Mouse (Mus musculus) R1 (cell line): ENCODE measurements around the gene Cdc34.
A peak's percentile ranks its signal among the peaks of the same experiment; 100 is the strongest.

Experiments
- DNase-seq: peaks from one replicate; pipeline ENCODE4 v3.0.0-alpha.2; 2018; ENCODE audit warnings: low read depth, low spot score

Cdc34 gene

DNA sequence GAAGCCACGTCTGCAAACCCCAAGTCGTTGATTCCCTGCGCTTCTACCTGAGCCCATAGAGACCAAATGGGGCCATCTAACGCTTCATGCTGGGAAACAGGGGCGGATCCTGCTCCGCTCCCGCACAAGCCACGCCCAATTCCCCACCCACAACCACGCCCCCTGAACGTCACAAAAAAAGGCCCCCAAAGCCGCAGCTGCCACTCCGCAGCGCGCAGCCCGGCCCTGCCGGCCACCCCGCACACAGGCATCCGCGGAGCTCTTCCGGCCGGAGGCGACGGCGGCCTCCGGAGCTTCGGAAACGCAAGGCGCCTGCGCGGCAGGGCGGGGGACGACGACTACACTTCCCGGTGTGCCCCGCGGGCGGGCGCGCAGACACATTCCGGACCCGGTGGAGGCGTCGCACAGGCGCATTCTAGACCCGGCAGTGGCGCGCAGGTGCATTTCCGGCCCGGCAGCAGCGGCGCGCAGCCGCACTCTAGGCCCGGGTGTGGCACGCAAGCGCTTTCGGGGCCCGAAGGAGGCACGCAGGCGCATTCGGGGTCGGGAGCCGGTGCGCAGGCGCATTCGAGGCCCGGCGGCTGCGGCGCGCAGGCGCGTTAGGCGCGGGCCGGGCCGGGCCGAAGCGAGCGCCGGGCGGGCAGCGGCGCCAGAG lies at the start of gene Cdc34:
TSS of gene Cdc34 (plus strand) at position 605 of the 655 bp plus-strand sequence.
- DNase-seq, result peak; percentile 98

DNA sequence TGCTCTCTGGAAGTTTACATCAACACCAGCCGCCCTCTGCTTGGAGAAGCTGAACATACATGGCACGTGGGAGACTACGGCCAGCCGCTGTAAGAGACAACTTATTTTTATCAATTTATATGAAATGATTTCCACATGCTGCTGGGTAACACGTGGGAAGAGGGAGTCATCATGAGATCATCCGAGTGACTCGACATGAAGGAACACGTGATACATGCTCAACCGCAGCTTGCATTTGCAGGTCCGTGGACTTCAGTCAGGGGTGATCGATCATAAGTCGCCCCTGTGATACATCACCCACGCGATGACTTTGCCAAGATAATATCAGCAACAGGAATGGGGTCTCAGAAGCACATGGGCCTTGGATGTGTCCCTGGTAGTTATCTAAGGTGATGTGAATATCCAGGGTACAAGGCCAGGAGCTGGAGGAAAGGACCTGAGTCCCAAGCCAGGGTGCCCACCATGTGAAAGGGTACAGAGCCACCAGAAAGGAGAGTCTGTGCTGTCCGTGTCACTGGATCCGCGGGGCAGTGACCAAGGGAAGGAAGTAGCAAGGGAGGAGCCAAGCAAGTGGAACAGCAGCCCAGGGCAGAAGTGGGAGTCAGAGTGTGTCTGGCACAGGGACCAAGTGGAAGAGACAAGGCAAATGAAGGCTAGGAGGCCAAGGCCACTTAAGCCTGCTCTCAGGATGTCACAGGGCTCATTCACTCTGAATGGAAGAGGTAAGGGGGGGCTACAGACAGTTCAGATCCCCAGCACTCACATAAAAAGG lies 48.8 kb upstream of the Cdc34 start:
- DNase-seq, result no peak

DNA sequence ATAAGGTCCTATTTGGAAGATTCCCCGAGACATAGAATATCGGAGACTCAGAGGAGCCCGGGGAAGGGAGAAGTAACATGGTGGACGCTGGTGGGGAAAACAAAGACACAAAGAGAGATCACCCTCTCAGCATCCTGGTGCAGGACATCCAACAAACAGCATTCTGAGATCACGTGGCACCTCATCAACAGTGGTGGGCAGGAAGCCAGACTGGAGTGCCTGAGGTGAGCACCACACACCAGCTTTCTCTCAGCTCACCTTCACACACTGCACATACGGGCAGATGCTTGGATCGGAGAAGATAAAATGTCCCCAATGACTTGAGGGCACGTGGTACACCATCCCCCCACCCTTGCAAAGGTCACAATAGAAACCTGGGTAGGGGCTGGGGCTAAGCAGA lies 45.7 kb upstream of the Cdc34 start:
- DNase-seq, result no peak

- peak; percentile 88 for DNase-seq
Measured at GRCm38 (mm10) chr10:79637128-79638110, 44.6 kb upstream of the Cdc34 start, which contains the start of gene Shc2. Shc2 (minus strand) TSS chr10:79637918.

DNA sequence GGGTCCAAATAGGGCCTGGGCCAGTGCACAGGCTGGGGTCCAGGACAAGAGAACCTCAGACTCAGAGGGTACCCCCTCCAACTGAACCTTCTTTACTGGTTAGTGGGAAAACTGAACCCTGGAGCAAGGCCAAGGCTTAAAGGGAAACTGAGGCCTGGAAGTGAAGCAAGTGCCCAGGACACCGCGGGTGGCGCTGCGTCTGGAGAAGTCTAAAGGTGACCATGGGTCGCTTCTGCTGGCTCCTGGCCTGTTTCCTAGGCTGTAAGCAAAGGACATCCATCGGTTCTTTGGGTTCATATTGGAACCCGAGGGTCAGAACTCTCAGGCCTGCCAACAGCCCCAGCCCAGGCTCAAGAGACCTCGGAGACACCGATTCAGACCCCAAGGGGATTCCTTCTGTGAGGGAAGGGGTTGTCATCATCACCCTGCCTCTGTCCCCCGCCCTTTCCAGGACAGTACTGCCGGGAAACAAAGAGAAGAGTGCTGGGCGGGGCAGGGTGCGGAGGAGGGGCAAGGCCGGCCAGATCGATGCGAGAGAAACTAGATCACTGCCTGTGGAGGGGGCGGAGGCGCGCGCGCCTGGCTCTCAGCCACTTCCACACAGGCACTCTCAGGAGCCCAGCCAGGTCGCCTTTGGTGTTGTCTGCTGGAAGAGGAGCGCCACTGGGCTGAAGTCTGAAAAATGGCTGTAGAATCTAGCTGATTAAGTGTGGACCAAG lies 43.4 kb upstream of the Cdc34 start:
- DNase-seq, result peak; percentile 86

DNA sequence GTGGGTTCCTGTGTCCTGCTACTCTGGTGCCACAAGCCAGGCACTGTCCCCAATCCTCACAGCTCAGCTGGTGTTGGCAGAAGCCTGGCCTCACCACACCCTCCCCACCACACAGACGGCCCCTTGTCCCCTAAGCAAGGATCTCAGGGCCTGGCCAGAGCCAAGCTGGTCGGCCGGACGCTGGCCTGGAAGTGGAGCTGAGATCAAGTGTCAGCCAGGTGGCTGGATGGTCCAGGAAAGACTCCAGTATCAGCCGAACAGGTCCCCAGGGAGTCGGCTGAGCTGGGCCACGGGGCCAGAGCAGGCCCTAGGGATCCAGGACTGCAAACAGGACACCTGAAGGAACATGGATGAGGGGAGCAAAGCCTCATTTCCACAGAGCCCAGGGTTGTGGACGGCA lies 36.3 kb upstream of the Cdc34 start, which contains the start of gene Odf3l2:
TSS of gene Odf3l2 (minus strand) at position 28 of the 400 bp plus-strand sequence.
- DNase-seq, result no peak

GRCm38 (mm10) chr10:79649070-79649751 lies 32.8 kb upstream of the Cdc34 start:
- DNase-seq, result peak; percentile 76

- no peak for DNase-seq
Measured at GRCm38 (mm10) chr10:79652789-79653188, 29.2 kb upstream of the Cdc34 start.

DNA sequence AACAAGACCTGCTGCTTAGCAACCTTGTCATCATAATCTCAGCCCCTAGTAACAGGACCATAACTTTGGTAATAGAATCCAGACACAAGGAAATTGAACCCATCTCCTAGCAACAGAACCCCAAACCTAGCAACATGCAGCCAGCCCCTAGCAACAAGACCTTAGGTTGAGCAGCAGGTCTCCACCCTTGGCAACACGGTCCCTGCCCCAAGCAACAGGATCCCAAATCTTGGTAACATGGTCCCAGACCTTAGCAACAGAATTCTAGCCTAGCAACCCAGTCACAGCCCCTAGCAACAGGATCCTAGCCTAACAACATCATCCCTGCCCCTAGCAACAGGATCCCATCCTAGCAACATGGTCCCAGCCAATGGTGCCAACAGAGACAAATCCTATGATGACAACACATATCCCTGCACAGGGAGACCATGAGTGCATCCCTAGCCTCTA lies 27.0 kb upstream of the Cdc34 start:
- DNase-seq, result peak; percentile 73

GRCm38 (mm10) chr10:79658829-79659228 lies 23.2 kb upstream of the Cdc34 start:
- DNase-seq, result peak; percentile 62

GRCm38 (mm10) chr10:79660298-79660697 lies 21.7 kb upstream of the Cdc34 start:
- DNase-seq, result peak; percentile 62

DNA sequence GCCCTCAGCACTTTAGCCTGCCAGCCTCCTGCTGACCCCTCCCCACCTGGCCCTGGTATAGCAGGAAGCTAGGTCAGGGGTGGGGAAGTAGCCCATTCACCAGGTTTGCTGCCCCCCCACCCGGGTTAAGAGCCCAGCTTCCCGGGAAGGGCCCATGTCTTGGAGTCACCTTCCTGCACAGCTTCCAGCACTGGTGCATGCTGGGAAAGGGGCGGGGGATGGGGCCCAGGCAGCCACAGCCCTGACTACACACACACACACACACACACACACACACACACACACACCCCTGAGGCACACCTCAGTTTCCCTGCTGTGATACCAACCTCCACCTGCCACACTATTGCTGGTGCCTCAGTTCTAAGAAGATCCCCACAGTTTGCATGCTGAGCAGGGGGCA lies 20.1 kb upstream of the Cdc34 start:
- DNase-seq, result peak; percentile 77

DNA sequence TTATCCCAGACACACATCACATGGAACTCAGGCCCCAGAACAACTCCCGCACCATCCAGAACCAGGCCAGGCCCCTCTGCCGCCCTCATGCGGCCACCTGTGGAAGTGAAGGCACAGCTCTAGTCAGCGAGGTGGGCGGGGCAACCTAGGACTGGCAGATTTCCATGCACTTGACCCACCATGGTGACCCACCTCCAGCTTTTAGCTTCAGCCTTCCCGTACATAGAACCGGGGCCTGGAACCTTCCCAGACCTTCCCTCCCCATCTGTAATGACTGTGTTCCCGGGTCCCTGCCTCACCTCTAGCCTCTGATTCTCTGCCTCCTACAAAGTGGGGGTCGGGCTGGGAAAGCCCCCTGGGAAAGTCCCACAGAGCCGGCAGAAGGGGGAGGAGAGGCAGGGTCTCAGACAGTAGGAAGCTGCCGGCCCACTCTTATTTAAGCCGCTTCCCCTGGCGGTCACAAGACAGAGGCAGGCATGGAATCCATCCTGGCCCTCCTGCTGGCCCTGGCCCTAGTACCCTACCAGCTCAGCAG lies 17.8 kb upstream of the Cdc34 start, which contains the start of gene Madcam1:
TSS of gene Madcam1 (plus strand) at position 429 of the 535 bp plus-strand sequence.
- DNase-seq, result peak; percentile 89

- DNase-seq, result no peak
Measured at GRCm38 (mm10) chr10:79665051-79665450, 16.9 kb upstream of the Cdc34 start.

GRCm38 (mm10) chr10:79666493-79666892 lies 15.5 kb upstream of the Cdc34 start:
- no peak for DNase-seq

DNA sequence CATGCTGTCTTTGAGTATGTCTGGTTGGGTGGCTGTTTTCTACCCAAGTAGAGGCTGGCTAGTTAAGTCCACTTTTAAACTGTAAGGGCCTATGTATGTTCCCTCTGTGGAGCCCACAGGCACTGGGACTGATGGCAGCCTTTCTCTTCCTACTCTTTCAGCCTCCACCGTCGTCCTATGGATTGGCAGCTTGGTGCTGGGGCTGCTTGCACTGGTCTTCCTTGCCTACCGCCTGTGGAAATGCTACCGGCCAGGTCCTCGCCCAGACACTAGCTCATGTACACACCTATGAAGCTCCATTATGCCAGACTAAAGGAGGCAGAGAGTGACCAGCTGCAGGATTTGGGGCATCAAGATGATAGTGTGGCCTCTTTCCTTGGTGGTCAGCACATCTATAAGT lies 13.9 kb upstream of the Cdc34 start:
- DNase-seq, result no peak

DNA sequence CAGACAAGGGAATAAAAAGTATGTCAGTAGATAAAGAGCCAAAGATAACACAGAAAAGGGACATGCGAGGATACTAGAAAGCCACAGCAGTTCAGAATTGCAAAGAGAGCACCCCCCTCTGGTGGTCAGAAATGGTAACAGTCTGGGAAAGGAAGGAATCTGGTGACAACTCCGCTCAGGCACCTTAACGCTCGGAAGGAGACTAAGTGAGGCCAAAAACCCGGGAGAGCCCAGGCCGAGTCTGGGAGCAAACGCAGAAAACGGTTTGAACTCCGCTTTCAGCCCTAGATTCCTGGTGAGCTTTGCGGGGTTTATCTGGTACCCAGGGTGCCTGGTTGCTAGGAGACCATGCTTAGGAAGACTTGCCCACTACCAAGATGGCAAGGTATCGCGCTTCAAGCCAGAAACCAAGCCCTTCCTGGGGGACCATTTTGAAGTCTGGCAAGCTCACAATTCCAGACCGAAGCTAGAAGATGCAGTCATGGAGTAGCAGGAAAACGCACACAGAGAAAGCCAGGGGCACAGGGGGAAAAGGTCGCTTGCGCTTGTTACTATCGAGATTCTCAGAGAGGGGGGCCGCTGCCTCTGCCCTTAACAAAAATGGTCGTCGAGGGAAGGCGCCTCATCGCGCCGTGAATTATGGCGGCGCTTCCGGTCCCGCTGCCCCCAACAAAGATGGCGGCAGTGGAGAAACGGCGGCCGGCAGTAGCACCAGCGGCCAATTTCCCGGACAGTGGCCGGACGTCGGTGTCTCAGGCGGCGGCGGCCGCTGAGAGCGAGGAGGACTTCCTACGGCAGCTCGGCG lies 13.0 kb upstream of the Cdc34 start, which contains the start of gene Tpgs1:
TSS of gene Tpgs1 (plus strand) at position 599 of the 805 bp plus-strand sequence.
- DNase-seq, result peak; percentile 95

DNA sequence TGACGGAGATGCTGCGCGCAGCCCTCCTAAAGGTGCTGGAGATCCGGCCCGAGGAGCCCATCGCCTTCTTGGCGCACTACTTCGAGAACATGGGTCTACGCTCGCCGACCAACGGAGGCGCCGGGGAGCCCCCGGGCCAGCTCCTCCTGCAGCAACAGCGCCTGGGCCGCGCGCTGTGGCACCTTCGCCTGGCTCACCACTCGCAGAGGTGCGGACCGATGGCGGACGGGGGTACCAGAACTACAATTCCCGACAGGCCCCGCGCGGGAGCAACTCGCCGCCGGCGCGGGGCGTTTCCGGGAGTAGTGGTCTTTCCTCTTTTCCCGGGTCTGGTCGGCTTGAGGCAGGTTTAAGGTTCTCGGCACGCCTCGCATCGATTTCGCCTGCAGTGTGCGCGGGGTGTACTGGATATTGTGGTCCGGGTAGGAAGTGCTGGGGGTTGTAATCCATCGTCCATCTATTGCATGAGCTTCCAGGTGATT lies 12.4 kb upstream of the Cdc34 start:
- DNase-seq, result peak; percentile 91
